Mouse (Mus musculus): Measurements from ENCODE around the gene Vps18.
A peak's percentile ranks its signal among the peaks of the same experiment; 100 is the strongest.

The Vps18 gene

GRCm38 (mm10) chr2:119321771-119322586, 33.4 kb downstream of the Vps18 start:
- no peak for DNase-seq (ENCODE audit: low read depth)

GRCm38 (mm10) chr2:119322587-119323300, 34.2 kb downstream of the Vps18 start:
- no peak for DNase-seq (ENCODE audit: low read depth)

DNA sequence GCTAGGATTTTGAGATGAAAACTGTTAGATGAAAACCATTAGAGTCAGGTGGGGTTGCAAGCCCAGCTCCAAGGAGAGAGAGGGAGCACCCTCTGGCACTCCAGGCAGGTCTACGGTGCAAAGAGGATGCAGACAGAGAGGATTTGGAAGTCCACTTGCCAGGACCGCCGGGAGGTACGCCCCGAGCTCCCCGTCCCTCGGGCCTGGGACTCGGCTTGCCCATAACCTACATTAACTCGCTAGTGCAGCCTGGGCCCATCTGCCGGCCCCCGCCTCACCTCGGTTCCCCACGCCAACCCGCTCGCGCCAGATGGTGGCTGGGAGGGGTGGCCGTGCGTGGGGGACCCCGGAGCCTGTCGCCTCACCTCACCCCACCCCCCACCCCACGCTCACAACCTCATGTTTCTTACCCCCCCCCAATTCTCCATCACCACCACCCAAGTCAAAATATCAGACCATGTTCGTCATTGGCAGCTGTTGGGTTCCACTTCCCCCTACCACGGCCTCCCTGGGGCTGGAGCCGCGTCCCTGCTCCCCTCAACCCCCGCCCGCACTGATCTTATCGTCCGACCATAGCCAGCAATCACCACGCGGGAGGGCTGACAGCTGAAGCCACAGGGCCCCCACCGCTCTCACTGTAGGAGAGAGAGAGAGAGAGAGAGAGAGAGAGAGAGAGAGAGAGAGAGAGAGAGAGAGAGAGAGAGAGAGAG, 35.5 kb downstream of the Vps18 start:
- no peak for DNase-seq (ENCODE audit: low read depth)

GRCm38 (mm10) chr2:119324576-119325318, 36.2 kb downstream of the Vps18 start:
- no peak for DNase-seq (ENCODE audit: low read depth)

DNA sequence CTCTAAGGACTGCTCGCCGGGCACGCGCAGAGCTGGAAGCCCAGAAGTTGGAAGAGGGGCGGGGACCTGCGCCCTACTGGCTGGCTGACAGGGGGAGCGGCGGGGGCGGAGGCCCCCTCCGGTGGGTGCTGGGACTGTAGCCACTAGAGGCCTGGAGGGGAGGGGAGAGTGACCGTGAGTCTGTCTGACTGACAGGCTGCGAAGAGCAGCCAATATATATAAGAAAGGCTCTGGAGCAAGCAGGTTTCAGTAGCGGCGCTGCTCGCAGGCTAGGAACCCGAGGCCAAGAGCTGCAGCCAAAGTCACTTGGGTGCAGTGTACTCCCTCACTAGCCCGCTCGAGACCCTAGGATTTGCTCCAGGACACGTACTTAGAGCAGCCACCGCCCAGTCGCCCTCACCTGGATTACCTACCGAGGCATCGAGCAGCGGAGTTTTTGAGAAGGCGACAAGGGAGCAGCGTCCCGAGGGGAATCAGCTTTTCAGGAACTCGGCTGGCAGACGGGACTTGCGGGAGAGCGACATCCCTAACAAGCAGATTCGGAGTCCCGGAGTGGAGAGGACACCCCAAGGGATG, 37.1 kb downstream of the Vps18 start, which contains the start of gene Dll4:
Gene Dll4 (plus strand): TSS at position 217 of the 576 bp plus-strand sequence.
- no peak for DNase-seq (ENCODE audit: low read depth)

GRCm38 (mm10) chr2:119326161-119327101, 37.9 kb downstream of the Vps18 start:
- no peak for DNase-seq (ENCODE audit: low read depth)

DNA sequence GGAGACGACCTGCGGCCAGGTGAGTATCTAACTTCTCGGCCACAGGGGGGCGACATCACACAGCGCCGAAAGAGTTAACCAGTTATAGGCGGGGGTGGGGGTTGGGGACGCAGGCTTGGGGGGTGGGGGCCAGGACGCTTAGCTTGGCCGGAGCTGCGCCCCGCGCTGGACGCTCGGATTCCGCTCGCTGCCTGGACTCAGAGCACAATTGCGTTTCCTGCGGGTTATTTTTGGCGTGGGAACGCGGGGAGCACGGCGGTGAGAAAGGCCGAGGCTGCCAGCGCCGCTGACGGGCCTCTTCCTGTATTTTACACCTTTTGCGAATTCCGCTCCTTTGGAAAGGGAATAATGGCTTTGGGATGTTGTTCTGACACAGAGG, 38.6 kb downstream of the Vps18 start:
- DNase-seq (ENCODE audit: low read depth): no peak

- no peak for DNase-seq (ENCODE audit: low read depth)
These were observed 39.5 kb downstream of the Vps18 start for GRCm38 (mm10) chr2:119327942-119328526.

DNA sequence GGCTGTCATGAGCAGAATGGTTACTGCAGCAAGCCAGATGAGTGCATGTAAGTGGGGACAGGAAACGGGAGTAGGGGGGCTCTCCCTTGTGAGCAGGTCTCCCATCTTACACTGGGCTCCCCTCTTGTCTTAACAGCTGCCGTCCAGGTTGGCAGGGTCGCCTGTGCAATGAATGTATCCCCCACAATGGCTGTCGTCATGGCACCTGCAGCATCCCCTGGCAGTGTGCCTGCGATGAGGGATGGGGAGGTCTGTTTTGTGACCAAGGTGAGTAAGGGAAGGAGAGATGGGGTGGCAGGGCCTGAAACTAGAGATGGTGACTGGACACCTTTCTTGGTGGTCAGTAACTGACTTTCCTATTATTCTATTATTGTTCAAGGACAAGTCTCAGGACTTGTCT, 40.0 kb downstream of the Vps18 start:
- DNase-seq (ENCODE audit: low read depth): no peak

- DNase-seq (ENCODE audit: low read depth): no peak
These were observed 40.7 kb downstream of the Vps18 start for GRCm38 (mm10) chr2:119329123-119329817.

GRCm38 (mm10) chr2:119330795-119331194, 42.3 kb downstream of the Vps18 start:
- no peak for DNase-seq (ENCODE audit: low read depth)

GRCm38 (mm10) chr2:119332177-119332661, 43.7 kb downstream of the Vps18 start:
- DNase-seq (ENCODE audit: low read depth): no peak

GRCm38 (mm10) chr2:119334135-119334534, 45.6 kb downstream of the Vps18 start:
- DNase-seq (ENCODE audit: low read depth): no peak

- DNase-seq (ENCODE audit: low read depth): no peak
These were observed 46.5 kb downstream of the Vps18 start for GRCm38 (mm10) chr2:119334964-119335525.

DNA sequence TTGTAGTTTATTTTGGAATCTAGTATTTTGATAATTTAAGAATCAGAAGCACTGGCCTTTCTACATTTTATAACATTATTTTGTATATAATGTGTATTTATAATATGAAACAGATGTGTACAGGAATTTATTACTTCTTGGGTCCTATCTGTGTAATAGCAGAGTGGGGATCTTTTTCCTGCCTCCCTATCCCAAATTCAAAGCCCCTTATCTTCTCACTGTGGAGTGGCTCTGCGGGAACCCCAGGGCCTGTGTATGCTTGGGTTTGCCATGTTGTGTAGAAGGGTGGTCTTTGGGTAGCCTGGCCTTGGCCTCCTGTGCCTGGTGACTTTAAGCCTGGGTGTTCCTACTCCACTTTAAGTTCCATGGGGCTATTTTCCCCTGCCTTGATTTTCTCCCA, 47.0 kb downstream of the Vps18 start:
- no peak for DNase-seq (ENCODE audit: low read depth)

DNA sequence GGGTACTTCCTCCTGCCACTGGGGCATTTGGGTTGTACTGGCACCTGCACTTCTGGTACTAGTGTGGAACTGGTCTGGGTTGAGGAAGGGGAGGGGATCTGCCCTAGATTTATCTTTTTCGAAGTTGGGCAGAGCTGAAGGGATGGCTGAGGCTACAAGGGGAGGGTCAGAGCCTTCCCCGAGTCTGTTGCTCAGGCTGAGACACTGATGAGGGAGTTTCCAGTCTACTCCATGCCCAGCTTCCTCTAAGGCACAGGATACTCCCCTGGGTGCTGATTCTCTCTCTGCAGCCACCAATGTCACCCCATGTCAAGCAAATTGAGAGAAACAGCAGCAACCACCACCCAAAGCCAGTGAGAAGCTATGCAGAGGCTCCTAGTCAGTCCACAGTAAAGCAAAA, 47.5 kb downstream of the Vps18 start:
- no peak for DNase-seq (ENCODE audit: low read depth)

- DNase-seq (ENCODE audit: low read depth): no peak
These were observed 47.9 kb downstream of the Vps18 start for GRCm38 (mm10) chr2:119336470-119336869.

- peak; percentile 69 for DNase-seq (ENCODE audit: low read depth)
These were observed 49.1 kb downstream of the Vps18 start for GRCm38 (mm10) chr2:119337425-119338265.

All from c-Kit-positive CD71-positive TER-119-negative erythroid progenitor cells, embryonic 14.5 days (primary cell).